ENCODE assay signal across 18 mouse cellular contexts in the genomic region with DNA sequence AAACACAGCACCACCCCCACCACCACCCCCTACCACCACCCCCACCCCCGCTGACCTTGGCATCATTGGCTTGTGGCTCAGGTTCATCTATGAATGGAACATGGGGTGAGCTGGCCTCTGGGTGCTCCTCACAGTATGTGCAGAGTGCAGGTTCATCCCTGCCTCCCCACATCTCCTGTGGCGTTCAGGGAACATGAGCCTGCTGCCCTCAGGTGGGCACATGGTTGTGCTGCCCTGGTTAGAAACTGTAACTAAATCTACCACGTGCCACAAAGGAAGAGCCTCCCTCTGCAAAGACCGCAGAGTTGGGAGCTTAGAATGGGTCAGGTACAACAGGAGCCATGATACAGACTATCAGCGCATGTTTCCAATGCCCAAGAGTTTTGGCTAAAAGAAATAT. TPM values are rescaled to one million over a fixed set of nuclear protein-coding genes. Genes with fewer than 3 reads are reported as not detected.
DNase-seq lines count a peak whose midpoint lies in the region; ATAC-seq and TF ChIP-seq lines count a peak whose summit lies in the region.
"Had no signal": no experiment of that assay in that cellular context is flagged by ENCODE, and none has a peak within 500 bp of the region (broad histone marks: within the 10 kb centered on the region; RNA-seq: fewer than 3 reads in every experiment).

No protein-coding gene starts in this region.

- TF ChIP-seq EP300 in heart, postnatal 0 days (IDR thresholded peaks at IDR 0.05; ENCODE audit: low read depth) = no peak
- no peak for TF ChIP-seq EP300 in CH12.LX (IDR thresholded peaks at IDR 0.05; ENCODE audit: low read length)

- no peaks in the 10 kb centered on the region for H3K9me3 ChIP-seq in heart, postnatal 0 days (replicated peaks; ENCODE audit: control insufficient read depth, low read length)
- H3K9me3 ChIP-seq in heart, embryonic 11.5 days (replicated peaks; ENCODE audit: control insufficient read depth, low read length) = no peaks in the 10 kb centered on the region
- H3K9me3 ChIP-seq in CH12.LX (replicated peaks; ENCODE audit: low read length) = no peaks in the 10 kb centered on the region
- H3K9me3 ChIP-seq: embryonic facial prominence, embryonic 12.5 days; forebrain, embryonic 12.5 days had no signal

- TF ChIP-seq RAD21 in CH12.LX (IDR thresholded peaks at IDR 0.05; ENCODE audit: low read depth, low read length) = peak; percentile 27

- no peaks in the 10 kb centered on the region for H3K4me1 ChIP-seq in heart, postnatal 0 days (ENCODE audit: control insufficient read depth, insufficient read depth)
- H3K4me1 ChIP-seq in heart, embryonic 11.5 days (ENCODE audit: control insufficient read depth, insufficient read depth, low read length) = no peaks in the 10 kb centered on the region
- peaks cover 0 to 10% of the 10 kb centered on the region in 2 experiments; a peak in 2 of 4 replicates for H3K4me1 ChIP-seq in CH12.LX (ENCODE audit: control insufficient read depth in 1 of 2, insufficient read depth in 2 of 2)
- H3K4me1 ChIP-seq in embryonic fibroblast, embryonic 13.5 days (ENCODE audit: control insufficient read depth, insufficient read depth, low read length) = no peaks in the 10 kb centered on the region
- H3K4me1 ChIP-seq: embryonic facial prominence, embryonic 12.5 days; forebrain, embryonic 12.5 days had no signal

- H3K36me3 ChIP-seq in heart, postnatal 0 days (replicated peaks; ENCODE audit: control insufficient read depth, insufficient read depth, low read length) = peaks cover 32% of the 10 kb centered on the region
- H3K36me3 ChIP-seq in heart, embryonic 11.5 days (ENCODE audit: control insufficient read depth, insufficient read depth, low read length) = no peaks in the 10 kb centered on the region
- no peaks in the 10 kb centered on the region for H3K36me3 ChIP-seq in CH12.LX (replicated peaks in 1 of 2; ENCODE audit: control insufficient read depth in 1 of 2, insufficient read depth in 1 of 2, low read length in 1 of 2)
- H3K36me3 ChIP-seq: embryonic facial prominence, embryonic 12.5 days; forebrain, embryonic 12.5 days had no signal

- H3K4me2 ChIP-seq in heart, postnatal 0 days (ENCODE audit: low read depth, low read length) = no peak overlapping the region
- no peak overlapping the region for H3K4me2 ChIP-seq in heart, embryonic 11.5 days
- no peak overlapping the region for H3K4me2 ChIP-seq in CH12.LX (ENCODE audit: insufficient read depth, low read depth, poor library complexity, severe bottlenecking)
- H3K4me2 ChIP-seq: embryonic facial prominence, embryonic 12.5 days; forebrain, embryonic 12.5 days; hindbrain, embryonic 14.5 days had no signal

- H3K4me3 ChIP-seq in heart, postnatal 0 days (ENCODE audit: low read depth, low read length) = no peak overlapping the region
- no peak overlapping the region for H3K4me3 ChIP-seq in heart, embryonic 11.5 days (ENCODE audit: low read depth, low read length)
- no peak overlapping the region for H3K4me3 ChIP-seq in layer of hippocampus, adult 2 months
- H3K4me3 ChIP-seq in CH12.LX (replicated peaks in 1 of 3; ENCODE audit: low read depth in 2 of 3, low read length in 2 of 3, poor library complexity in 1 of 3) = no peak overlapping the region
- H3K4me3 ChIP-seq in embryonic fibroblast, embryonic 13.5 days (ENCODE audit: insufficient read depth, low read length) = no peak overlapping the region
- H3K4me3 ChIP-seq: embryonic facial prominence, embryonic 12.5 days; forebrain, embryonic 12.5 days; gastrocnemius, adult 2 months had no signal

- H3K27ac ChIP-seq in heart, postnatal 0 days (ENCODE audit: low read depth) = no peak overlapping the region
- H3K27ac ChIP-seq in heart, embryonic 11.5 days (ENCODE audit: low read depth, low read length) = no peak overlapping the region
- no peak overlapping the region for H3K27ac ChIP-seq in layer of hippocampus, adult 2 months
- H3K27ac ChIP-seq in CH12.LX (ENCODE audit: insufficient read depth, low read depth) = no peak overlapping the region
- H3K27ac ChIP-seq in embryonic fibroblast, embryonic 13.5 days (ENCODE audit: insufficient read depth, low read length) = no peak overlapping the region
- H3K27ac ChIP-seq: embryonic facial prominence, embryonic 12.5 days; forebrain, embryonic 12.5 days; gastrocnemius, adult 2 months; hindbrain, embryonic 14.5 days had no signal

- TF ChIP-seq CTCF in heart, postnatal 0 days (IDR thresholded peaks at IDR 0.05; ENCODE audit: low read depth) = peak; percentile 37; the same call in 1 of the 2 replicates
- TF ChIP-seq CTCF in layer of hippocampus, adult 2 months (conservative IDR thresholded peaks at IDR 0.05) = peak; percentile 25
- no peak; a peak in 1 of 4 replicates for TF ChIP-seq CTCF in CH12.LX (conservative IDR thresholded peaks at IDR 0.05 in 1 of 2, IDR thresholded peaks at IDR 0.05 in 1 of 2; ENCODE audit: low read depth in 2 of 2, low read length in 2 of 2)
- TF ChIP-seq CTCF in embryonic fibroblast, embryonic 13.5 days (IDR thresholded peaks at IDR 0.05; ENCODE audit: borderline replicate concordance, insufficient read depth, low read length) = peak; percentile 59; the same call in 1 of the 2 replicates

- no peak overlapping the region for H3K9ac ChIP-seq in heart, postnatal 0 days (replicated peaks; ENCODE audit: low read depth, low read length)
- H3K9ac ChIP-seq in heart, embryonic 11.5 days (ENCODE audit: low read depth, low read length) = no peak overlapping the region
- H3K9ac ChIP-seq in CH12.LX (ENCODE audit: insufficient read depth, low read depth) = no peak overlapping the region
- H3K9ac ChIP-seq: embryonic facial prominence, embryonic 12.5 days; forebrain, embryonic 12.5 days; hindbrain, embryonic 14.5 days had no signal

- WGBS in heart, postnatal 0 days = 71% methylated on average over 5 of the region's 5 CpGs
- WGBS in heart, embryonic 11.5 days (ENCODE audit: insufficient replicate concordance) = 73% methylated on average over 5 of the region's 5 CpGs

- no peaks in the 10 kb centered on the region; the same call in 1 of the 2 replicates for H3K79me2 ChIP-seq in CH12.LX (replicated peaks; ENCODE audit: control insufficient read depth, extremely low read depth, insufficient read depth, poor library complexity, severe bottlenecking)

- DNase-seq in heart, postnatal 0 days (ENCODE audit: low spot score) = no peak
- no peak for DNase-seq in layer of hippocampus, adult 2 months (ENCODE audit: low spot score in 2 of 2)
- DNase-seq in layer of hippocampus, adult 9-11 months = no peak
- DNase-seq in CH12.LX (ENCODE audit: extremely low read depth) = no peak
- no peak for DNase-seq in Muller cell, postnatal 12 days (ENCODE audit: inconsistent ontology term)
- DNase-seq: adrenal gland, adult 8-10 months; cerebellum, adult 11 months; cerebellum, adult 8-10 months; cerebellum, postnatal 14 days; gastrocnemius, adult 2 months; gastrocnemius, postnatal 25 days; heart, adult 11 months; heart, postnatal 14 days had no signal

- ATAC-seq in heart, postnatal 0 days (ENCODE audit: insufficient read depth, low read depth) = 0 out of 2 replicates have a peak, but pooled peaks have one; percentile 36
- no peak for ATAC-seq in heart, embryonic 11.5 days (replicated peaks; ENCODE audit: insufficient number of reproducible peaks, low FRiP score, low TSS enrichment)

- in situ Hi-C loops in CH12.LX (cut with MboI; ENCODE audit: low pct_ligation_motif_present, low pct_unique_long_range_greater_than_20kb, low sequenced_read_pairs) = loop anchor here (10.0 kb wide), 1 partner anchor 338 kb away; no protein-coding TSS in a partner anchor

- no peaks in the 10 kb centered on the region for H3K27me3 ChIP-seq in heart, postnatal 0 days (ENCODE audit: control insufficient read depth, insufficient read depth, low read length)
- H3K27me3 ChIP-seq in heart, embryonic 11.5 days (ENCODE audit: control insufficient read depth, insufficient read depth, low read length) = peaks cover 13% of the 10 kb centered on the region
- no peaks in the 10 kb centered on the region for H3K27me3 ChIP-seq in CH12.LX (replicated peaks)
- H3K27me3 ChIP-seq: forebrain, embryonic 12.5 days had no signal

- no peak for TF ChIP-seq POLR2A in CH12.LX (IDR thresholded peaks at IDR 0.05; ENCODE audit: low read depth, low read length)
- TF ChIP-seq POLR2A in embryonic fibroblast, embryonic 13.5 days (IDR thresholded peaks at IDR 0.05; ENCODE audit: low read depth, low read length) = no peak

- dilution Hi-C loops in CH12.LX (cut with MboI; ENCODE audit: extremely low pct_ligation_motif_present, extremely low pct_unique_long_range_greater_than_20kb, low sequenced_read_pairs) = no loop called here

TF ChIP-seq in CH12.LX, 34 proteins besides CTCF, POLR2A, EP300 and RAD21 (continues in another document):
- TF ChIP-seq ZNF384 (IDR thresholded peaks at IDR 0.05; ENCODE audit: low read depth, low read length) = no peak
- TF ChIP-seq SMC3 (IDR thresholded peaks at IDR 0.05; ENCODE audit: low read depth, low read length) = no peak
- TF ChIP-seq ZMIZ1 (IDR thresholded peaks at IDR 0.05; ENCODE audit: low read depth, low read length) = no peak
- TF ChIP-seq TBP (conservative IDR thresholded peaks at IDR 0.05; ENCODE audit: low read depth, low read length) = no peak
- no peak for TF ChIP-seq CHD1 (IDR thresholded peaks at IDR 0.05; ENCODE audit: low read depth, low read length)
- TF ChIP-seq MEF2A (IDR thresholded peaks at IDR 0.05; ENCODE audit: borderline replicate concordance, low read depth, low read length) = no peak
- TF ChIP-seq ZC3H11A (IDR thresholded peaks at IDR 0.05; ENCODE audit: low read depth, low read length) = no peak
- no peak for TF ChIP-seq ELF1 (IDR thresholded peaks at IDR 0.05; ENCODE audit: low read depth, low read length)
- no peak for TF ChIP-seq USF1 (IDR thresholded peaks at IDR 0.05; ENCODE audit: low read depth, low read length)
- no peak for TF ChIP-seq HCFC1 (IDR thresholded peaks at IDR 0.05; ENCODE audit: low read depth, low read length)
- no peak for TF ChIP-seq MXI1 (IDR thresholded peaks at IDR 0.05; ENCODE audit: low read depth, low read length)
- no peak for TF ChIP-seq PAX5 (IDR thresholded peaks at IDR 0.05; ENCODE audit: low read length)
- TF ChIP-seq GABPA (IDR thresholded peaks at IDR 0.05; ENCODE audit: insufficient replicate concordance, low read depth, low read length) = no peak
- TF ChIP-seq MAX (IDR thresholded peaks at IDR 0.05; ENCODE audit: low read length) = no peak
- no peak for TF ChIP-seq MYC (IDR thresholded peaks at IDR 0.05; ENCODE audit: low read depth, low read length)

RNA-seq across cellular contexts. Expression of gene Rpl31, which starts 24.4 kb away (rescaled TPM):
- total RNA-seq in heart, postnatal 0 days (2014; rRNA removed; ENCODE audit: low replicate concordance) = 189 and 198 TPM in 2 replicates
- 325 and 330 TPM in 2 replicates for polyA plus RNA-seq in heart, postnatal 0 days (2015; fragmentation: Nextera tagmentation; extraction: Ambion mirVana)
- 408 and 438 TPM in 2 replicates for polyA plus RNA-seq in heart, embryonic 11.5 days (2014; fragmentation: Nextera tagmentation; extraction: Ambion mirVana)
- total RNA-seq in layer of hippocampus, adult 2 months (2021) = 100 to 1,000 TPM; 538 to 549 TPM
- total RNA-seq in CH12.LX (2012; rRNA removed) (1,766 and 2,121 TPM in 2 replicates), CH12.LX (2014; rRNA removed) (1,044 and 1,145 TPM in 2 replicates)
- 795 and 949 TPM in 2 replicates for polyA plus RNA-seq in CH12.LX (2012; ENCODE audit: insufficient read length, low read depth)
- polyA plus RNA-seq in embryonic fibroblast, embryonic 13.5 days (2011; ENCODE audit: insufficient read length, low read depth, missing spikeins) = 1,424 and 1,489 TPM in 2 replicates

Comparison
In these comparisons a context has a peak if more than half of its experiments do, and no peak if none do; other contexts are left out.
1. CTCF ChIP-seq: peak in heart, postnatal 0 days (single experiment), layer of hippocampus, adult 2 months (single experiment) and embryonic fibroblast, embryonic 13.5 days (single experiment); none in CH12.LX (0 of 2).